ENCODE assay signal across 8 mouse cellular contexts in the genomic region with DNA sequence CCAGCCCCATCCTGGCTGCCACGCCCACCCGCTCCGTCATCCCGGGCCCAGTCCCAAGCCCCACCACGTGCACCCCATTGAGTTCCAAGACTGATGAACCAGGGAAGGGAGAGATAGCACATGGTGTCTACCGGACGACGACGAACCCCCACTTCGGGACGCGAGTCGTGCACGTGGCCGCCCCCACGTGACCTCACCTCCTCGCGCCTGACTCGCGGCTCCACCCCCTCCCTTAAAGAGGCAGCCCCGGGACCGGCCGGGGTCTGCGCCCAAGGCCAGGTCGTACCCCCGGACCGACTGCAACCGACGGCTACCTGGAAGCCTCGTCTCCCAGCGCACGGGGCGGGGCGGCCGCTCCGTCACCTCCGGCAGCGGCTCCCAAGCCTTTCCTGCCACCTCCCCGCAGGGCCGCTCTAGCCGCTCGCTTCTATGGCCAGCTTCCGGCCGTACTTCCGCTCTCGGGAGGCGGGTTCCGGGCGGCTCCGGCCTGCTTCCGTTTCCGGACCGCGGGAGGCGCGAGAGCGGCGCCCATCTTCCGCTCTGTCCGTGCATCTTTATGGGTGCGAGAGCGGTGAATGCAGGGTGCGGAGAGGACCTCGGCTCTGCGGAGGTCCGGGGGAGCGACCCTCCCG. TPM values are rescaled to one million over a fixed set of nuclear protein-coding genes. Genes with fewer than 3 reads are reported as not detected.
DNase-seq lines count a peak whose midpoint lies in the region; ATAC-seq lines count a peak whose summit lies in the region.

Gene Cops7a, minus strand, starts transcription at position 451 of the 632 bp plus-strand sequence.

- H3K9me3 ChIP-seq in forebrain, embryonic 11.5 days (ENCODE audit: control insufficient read depth, low read length) = no peaks in the 10 kb centered on the region
- H3K9me3 ChIP-seq in heart, embryonic 16.5 days (replicated peaks; ENCODE audit: control insufficient read depth, low read length) = peaks cover 5% of the 10 kb centered on the region; the same call in 1 of the 2 replicates
- H3K9me3 ChIP-seq in liver, embryonic 15.5 days (replicated peaks) = no peaks in the 10 kb centered on the region
- no peaks in the 10 kb centered on the region for H3K9me3 ChIP-seq in neural tube, embryonic 12.5 days

- peak within 1 kb of the TSS; percentile 83 for H3K27ac ChIP-seq in forebrain, embryonic 11.5 days (ENCODE audit: low read depth, low read length)
- H3K27ac ChIP-seq in heart, embryonic 16.5 days (ENCODE audit: low read length) = peak within 1 kb of the TSS; percentile 92
- peak within 1 kb of the TSS; percentile 86 for H3K27ac ChIP-seq in liver, embryonic 15.5 days (replicated peaks)
- H3K27ac ChIP-seq in neural tube, embryonic 12.5 days = peak within 1 kb of the TSS; percentile 83

- H3K4me2 ChIP-seq in forebrain, embryonic 11.5 days (ENCODE audit: low read depth, low read length, severe bottlenecking) = peak within 1 kb of the TSS; percentile 92
- peak within 1 kb of the TSS; percentile 98 for H3K4me2 ChIP-seq in heart, embryonic 16.5 days (ENCODE audit: low read depth, low read length)
- peak within 1 kb of the TSS; percentile 95 for H3K4me2 ChIP-seq in liver, embryonic 15.5 days
- peak within 1 kb of the TSS; percentile 92 for H3K4me2 ChIP-seq in neural tube, embryonic 12.5 days (replicated peaks)

- H3K36me3 ChIP-seq in forebrain, embryonic 11.5 days (ENCODE audit: control insufficient read depth, insufficient read depth, low read length) = peaks cover 3% of the 10 kb centered on the region; the same call in 1 of the 2 replicates
- peaks cover 17% of the 10 kb centered on the region for H3K36me3 ChIP-seq in heart, embryonic 16.5 days (ENCODE audit: control insufficient read depth, insufficient read depth)
- peaks cover 21% of the 10 kb centered on the region for H3K36me3 ChIP-seq in liver, embryonic 15.5 days (replicated peaks)
- H3K36me3 ChIP-seq in neural tube, embryonic 12.5 days = peaks cover 27% of the 10 kb centered on the region

- H3K27me3 ChIP-seq in forebrain, embryonic 11.5 days (ENCODE audit: control insufficient read depth, insufficient read depth, low read length) = no peaks in the 10 kb centered on the region
- H3K27me3 ChIP-seq in heart, embryonic 16.5 days (ENCODE audit: control insufficient read depth, insufficient read depth, low read length) = no peaks in the 10 kb centered on the region
- H3K27me3 ChIP-seq in liver, embryonic 15.5 days = no peaks in the 10 kb centered on the region
- H3K27me3 ChIP-seq in neural tube, embryonic 12.5 days (replicated peaks) = no peaks in the 10 kb centered on the region

- under 1% methylated on average over 68 of the region's 68 CpGs for WGBS in forebrain, embryonic 11.5 days
- WGBS in heart, embryonic 16.5 days = under 1% methylated on average over 67 of the region's 68 CpGs
- WGBS in liver, embryonic 15.5 days (ENCODE audit: insufficient replicate concordance) = under 1% methylated on average over 68 of the region's 68 CpGs
- WGBS in neural tube, embryonic 12.5 days = under 1% methylated on average over 68 of the region's 68 CpGs

- DNase-seq in CD8-positive naive resting alpha-beta T cell, adult 2 months (ENCODE audit: low read depth in 2 of 2, low spot score in 2 of 2) = peak; percentile 92 to 93
- peak; percentile 95 for DNase-seq in c-Kit-positive CD71-negative TER-119-negative erythroid progenitor cells, embryonic 14.5 days (ENCODE audit: low read depth)
- peak; percentile 97 for DNase-seq in forebrain, embryonic 11.5 days (ENCODE audit: low spot score)
- DNase-seq in kidney, postnatal 36 days = peak; percentile 95 to 98
- DNase-seq in telencephalon, adult 2 months (ENCODE audit: low read depth, low spot score) = peak; percentile 92

- peak within 1 kb of the TSS; percentile 95 for H3K9ac ChIP-seq in forebrain, embryonic 11.5 days (ENCODE audit: low read length)
- H3K9ac ChIP-seq in heart, embryonic 16.5 days (ENCODE audit: low read length) = peak within 1 kb of the TSS; percentile 92
- H3K9ac ChIP-seq in liver, embryonic 15.5 days = peak within 1 kb of the TSS; percentile 87
- peak within 1 kb of the TSS; percentile 82 for H3K9ac ChIP-seq in neural tube, embryonic 12.5 days

- peak within 1 kb of the TSS; percentile 78 for H3K4me3 ChIP-seq in forebrain, embryonic 11.5 days (ENCODE audit: low read depth, low read length)
- peak within 1 kb of the TSS; percentile 90 for H3K4me3 ChIP-seq in heart, embryonic 16.5 days (ENCODE audit: low read length)
- H3K4me3 ChIP-seq in liver, embryonic 15.5 days (replicated peaks) = peak within 1 kb of the TSS; percentile 88
- peak within 1 kb of the TSS; percentile 76 for H3K4me3 ChIP-seq in neural tube, embryonic 12.5 days

- peaks cover 7% of the 10 kb centered on the region; the same call in 1 of the 2 replicates for H3K4me1 ChIP-seq in forebrain, embryonic 11.5 days (replicated peaks; ENCODE audit: control insufficient read depth, insufficient read depth, low read length)
- peaks cover 16% of the 10 kb centered on the region for H3K4me1 ChIP-seq in heart, embryonic 16.5 days (ENCODE audit: control insufficient read depth, insufficient read depth, low read length)
- H3K4me1 ChIP-seq in liver, embryonic 15.5 days (replicated peaks) = peaks cover 33% of the 10 kb centered on the region
- peaks cover 8% of the 10 kb centered on the region for H3K4me1 ChIP-seq in neural tube, embryonic 12.5 days

- ATAC-seq in forebrain, embryonic 11.5 days (replicated peaks; ENCODE audit: low FRiP score) = peak; percentile 96
- ATAC-seq in heart, embryonic 16.5 days (replicated peaks; ENCODE audit: extremely low read depth, insufficient read depth, low FRiP score) = peak; percentile 94
- peak; percentile 94 for ATAC-seq in liver, embryonic 15.5 days (ENCODE audit: insufficient read depth)
- peak; percentile 93 for ATAC-seq in neural tube, embryonic 12.5 days (ENCODE audit: low FRiP score, low read depth)

RNA-seq across cellular contexts. Expression of gene Cops7a, which starts in this region (rescaled TPM):
- 111 and 122 TPM in 2 replicates for polyA plus RNA-seq in forebrain, embryonic 11.5 days (2014; fragmentation: Nextera tagmentation; extraction: Ambion mirVana)
- polyA plus RNA-seq in heart, embryonic 16.5 days (2015; fragmentation: Nextera tagmentation; extraction: Ambion mirVana) = 141 and 145 TPM in 2 replicates
- 52.4 and 55.1 TPM in 2 replicates for polyA plus RNA-seq in liver, embryonic 15.5 days (2015; fragmentation: Nextera tagmentation; extraction: Ambion mirVana)
- polyA plus RNA-seq in neural tube, embryonic 12.5 days (2016; fragmentation: Nextera tagmentation; extraction: Ambion mirVana) = 91.5 and 99.8 TPM in 2 replicates

Comparison
In these comparisons a context has a peak if more than half of its experiments do, and no peak if none do; other contexts are left out.
1. Peak in every context shown above with its lines: DNase-seq, ATAC-seq, H3K4me3 ChIP-seq and H3K27ac ChIP-seq.